Mouse (Mus musculus) heart, adult 10 weeks (tissue): ENCODE results near the gene Gm13420. TPM values are rescaled to one million over a fixed set of nuclear protein-coding genes. Genes with fewer than 3 reads are reported as not detected.

Experiments
- polyA plus RNA-seq: library from polyadenylated mRNA; stranded (reverse); fragments of 350-450 nt; fragmentation: Illumina TruSeq; extraction: RNeasy Lipid Tissue Mini Kit (QIAGEN cat#74804); gene quantifications from one replicate; pipeline ENCODE4 v1.2.3, GENCODE M21; 2014; ENCODE audit warnings: low read depth, low replicate concordance

Gm13420 gene
- not detected for polyA plus RNA-seq

DNA sequence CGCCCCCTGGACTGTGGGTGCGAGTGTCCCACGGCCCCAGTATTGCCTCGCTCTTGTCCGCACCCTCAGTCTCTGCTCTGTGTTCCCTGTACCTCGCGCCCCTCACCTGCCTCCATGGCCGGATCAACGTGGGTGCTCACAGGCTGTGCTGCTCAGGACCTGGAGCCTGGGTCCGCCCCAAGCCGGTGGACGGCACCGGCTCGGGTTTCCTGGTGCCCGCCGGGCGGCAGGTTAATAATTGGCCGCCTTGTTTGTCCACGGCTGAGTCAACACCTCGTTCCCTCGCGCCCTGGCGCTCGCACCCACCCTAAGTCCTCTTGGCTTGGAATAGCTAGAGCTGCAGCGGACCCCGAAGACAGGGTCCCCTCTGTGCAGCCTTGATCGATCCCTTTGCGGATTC, at the start of gene Gm13420:
Gm13420 (minus strand) TSS at position 189 of the 400 bp plus-strand sequence.

DNA sequence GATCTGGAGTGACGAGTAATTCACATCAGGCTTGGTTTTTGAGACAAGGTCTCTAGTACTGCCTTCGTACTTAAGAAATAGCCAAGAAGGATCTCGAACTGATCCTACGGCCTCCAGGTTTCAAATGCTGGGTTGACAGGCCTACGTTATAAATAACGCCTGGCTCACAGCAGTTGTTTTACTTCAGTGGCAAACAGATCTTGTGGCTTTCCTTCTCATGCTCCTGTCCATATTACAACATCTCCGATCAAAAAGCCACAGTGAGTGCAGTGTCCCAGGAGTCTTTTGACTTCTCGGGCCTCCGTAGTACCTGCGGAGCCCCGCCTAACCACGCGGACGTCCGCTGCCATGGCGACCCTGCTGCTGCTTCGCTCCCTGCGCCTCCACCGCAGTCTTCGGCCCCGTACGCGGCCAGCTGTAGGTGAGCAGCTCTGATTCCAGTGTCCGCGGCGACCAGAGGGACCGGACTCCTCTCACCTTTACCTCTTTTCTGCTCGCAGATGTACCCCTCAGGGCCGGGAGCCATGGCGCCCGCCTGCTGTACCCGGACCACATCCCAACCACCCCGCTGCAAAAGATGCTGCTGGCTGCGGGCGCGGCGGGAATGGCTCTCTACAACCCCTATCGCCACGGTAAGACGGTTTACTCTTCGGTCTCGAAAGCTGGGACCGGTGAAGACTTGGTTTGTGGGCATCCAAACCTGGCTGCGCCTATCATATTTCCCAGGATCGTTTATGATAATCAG, 36.6 kb upstream of the Gm13420 start, which contains the start of gene Trub2:
Trub2 (minus strand) TSS at position 566 of the 745 bp plus-strand sequence.

DNA sequence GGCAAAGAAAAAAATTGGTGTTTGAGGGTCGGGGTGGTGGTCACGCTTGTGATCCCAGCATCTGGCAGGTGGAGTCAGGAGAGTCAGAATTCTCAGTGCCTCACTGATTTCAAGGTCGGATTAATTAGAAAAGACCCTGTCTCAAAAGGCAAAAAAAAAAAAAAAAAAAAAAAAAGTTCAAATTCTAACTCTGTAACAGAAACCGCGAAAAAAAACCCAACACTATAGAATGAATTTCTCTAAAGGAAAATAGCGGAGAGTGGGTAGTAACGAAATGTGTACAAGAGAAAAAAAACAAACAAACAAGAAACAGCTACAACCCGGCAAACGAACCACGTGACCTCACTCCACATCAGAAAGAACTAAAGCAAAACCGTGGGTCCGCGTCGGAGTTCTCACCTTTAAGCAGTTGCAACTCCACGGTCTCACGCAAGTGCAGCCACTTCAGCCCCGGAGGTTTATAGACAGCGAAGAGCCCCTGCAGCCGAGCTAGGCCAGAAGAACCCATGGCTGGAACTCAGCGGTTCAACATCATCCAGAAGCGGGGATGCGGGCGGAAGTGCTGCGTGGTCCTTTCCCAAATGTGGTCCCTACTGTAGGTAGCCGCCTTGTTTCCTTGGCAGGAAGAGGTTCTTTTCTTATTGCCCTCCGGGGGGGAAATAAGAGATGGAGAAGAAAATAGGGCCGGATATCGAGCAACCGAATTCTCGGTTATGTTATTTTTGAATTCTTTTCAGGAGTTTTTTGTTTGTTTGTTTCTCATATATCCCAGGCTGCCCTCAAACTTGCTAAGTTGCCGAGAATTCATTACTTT, 35.8 kb upstream of the Gm13420 start, which contains the start of gene Coq4:
Coq4 (plus strand) TSS at position 390 of the 814 bp plus-strand sequence.

Other genes with a start within 250 kb of the Gm13420 start
- gene Rapgef1, start 132.0 kb downstream of the Gm13420 start, polyA plus RNA-seq, result 66.8 TPM
- gene Gm13547, start 7.6 kb upstream of the Gm13420 start, polyA plus RNA-seq, result not detected
- 20.8 TPM for gene Coq4, start 35.8 kb upstream of the Gm13420 start, polyA plus RNA-seq
- 21.3 TPM for gene Trub2, start 36.8 kb upstream of the Gm13420 start, polyA plus RNA-seq
- 13.0 TPM for gene Slc27a4, start 50.9 kb upstream of the Gm13420 start, polyA plus RNA-seq
- gene Urm1, start 68.4 kb upstream of the Gm13420 start, polyA plus RNA-seq, result 26.2 TPM
- gene Cercam, start 117.5 kb upstream of the Gm13420 start, polyA plus RNA-seq, result 3.7 TPM
- gene Odf2, start 137.5 kb upstream of the Gm13420 start, polyA plus RNA-seq, result 31.9 TPM
- gene Gle1, start 183.7 kb upstream of the Gm13420 start, polyA plus RNA-seq, result 22.6 TPM
- 151 TPM for gene Sptan1, start 213.9 kb upstream of the Gm13420 start, polyA plus RNA-seq